Comparison of ENCODE assay signal across 11 mouse cellular contexts in the genomic region with DNA sequence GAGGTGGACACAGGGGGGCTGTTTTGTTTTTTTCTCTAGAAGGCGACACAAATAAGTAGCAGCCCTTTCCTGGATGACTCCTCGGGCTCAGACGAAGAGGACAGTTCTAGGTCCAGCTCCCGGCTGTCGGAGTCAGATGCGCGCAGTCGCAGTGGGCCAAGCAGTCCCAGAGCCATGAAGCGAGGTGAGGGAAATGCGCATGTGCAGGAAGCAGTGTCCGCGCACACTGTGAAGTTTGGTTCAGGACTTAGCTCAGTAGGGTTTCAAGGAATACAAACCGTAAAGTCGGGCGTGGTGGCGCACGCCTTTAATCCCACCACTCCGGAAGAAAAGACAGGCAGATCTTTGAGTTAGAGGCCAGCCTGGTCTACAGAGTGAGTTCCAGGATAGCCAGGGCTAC. TPM values are rescaled to one million over a fixed set of nuclear protein-coding genes. Genes with fewer than 3 reads are reported as not detected.
DNase-seq lines count a peak whose midpoint lies in the region; TF ChIP-seq lines count a peak whose summit lies in the region.
"Had no signal": no experiment of that assay in that cellular context is flagged by ENCODE, and none has a peak within 500 bp of the region (broad histone marks: within the 10 kb centered on the region; RNA-seq: fewer than 3 reads in every experiment).

No protein-coding gene starts in this region.

- peak overlapping the region; percentile 22 for H3K4me3 ChIP-seq in layer of hippocampus, adult 2 months
- peak overlapping the region; percentile 18; the same call in 1 of the 2 replicates for H3K4me3 ChIP-seq in forebrain, embryonic 10.5 days
- H3K4me3 ChIP-seq: heart, embryonic 12.5 days; lung, embryonic 15.5 days had no signal

- H3K27ac ChIP-seq in layer of hippocampus, adult 2 months, result no peak overlapping the region
- H3K27ac ChIP-seq in forebrain, embryonic 10.5 days, result peak overlapping the region; percentile 25; the same call in 1 of the 2 replicates
- H3K27ac ChIP-seq: lung, embryonic 15.5 days had no signal

- H3K9me3 ChIP-seq in forebrain, embryonic 10.5 days, result no peaks in the 10 kb centered on the region
- H3K9me3 ChIP-seq: G1E; heart, embryonic 12.5 days; lung, embryonic 15.5 days had no signal

- DNase-seq in layer of hippocampus, adult 2 months (ENCODE audit: low spot score in 2 of 2), result peak in 1 of 2 experiments; percentile 38
- DNase-seq in layer of hippocampus, postnatal 14 days (ENCODE audit: low spot score in 2 of 2), result no peak
- peak; percentile 78 for DNase-seq in ZHBTc4 (ENCODE audit: low read depth, low spot score)
- no peak for DNase-seq in forebrain, embryonic 10.5 days (ENCODE audit: extremely low spot score, low spot score)
- peak; percentile 50 for DNase-seq in mesoderm, embryonic 11.5 days (ENCODE audit: low read depth, low spot score)
- no peak for DNase-seq in cerebellum, adult 11 months
- DNase-seq in ovary, postnatal 36 days (ENCODE audit: low spot score), result no peak
- DNase-seq: kidney, adult 8-10 months had no signal

- no peak for TF ChIP-seq CTCF in layer of hippocampus, adult 2 months (conservative IDR thresholded peaks at IDR 0.05)

- H3K36me3 ChIP-seq in forebrain, embryonic 10.5 days (replicated peaks), result 0 out of 2 replicates have a peak, but pooled peaks cover 2% of the 10 kb centered on the region
- H3K36me3 ChIP-seq: G1E; heart, embryonic 12.5 days had no signal

- H3K4me1 ChIP-seq in forebrain, embryonic 10.5 days, result peaks cover 19% of the 10 kb centered on the region

- no peaks in the 10 kb centered on the region for H3K27me3 ChIP-seq in forebrain, embryonic 10.5 days (ENCODE audit: poor library complexity, severe bottlenecking)
- H3K27me3 ChIP-seq: heart, embryonic 12.5 days; lung, embryonic 15.5 days had no signal

- 77% methylated on average over 18 of the region's 18 CpGs for whole genome bisulfite sequencing in forebrain, embryonic 10.5 days

RNA-seq across cellular contexts. Expression of a gene that starts 54.7 kb away (rescaled TPM):
- total RNA-seq in layer of hippocampus, adult 2 months (2021), result 10 to 100 TPM; 20.5 to 22.5 TPM
- total RNA-seq in layer of hippocampus, postnatal 14 days (2021), result 10 to 100 TPM; 21.7 to 23.5 TPM
- polyA plus RNA-seq in forebrain, embryonic 10.5 days (2016; fragmentation: Nextera tagmentation; extraction: Ambion mirVana), result 35.5 and 36.0 TPM in 2 replicates
- total RNA-seq: G1E had no signal
- polyA plus RNA-seq: G1E had no signal

RNA-seq across cellular contexts. Expression of a gene that starts 59.9 kb away (rescaled TPM):
- total RNA-seq in layer of hippocampus, adult 2 months (2021), result 1 to 10 TPM; 5.2 to 5.8 TPM
- total RNA-seq in layer of hippocampus, postnatal 14 days (2021), result 1 to 10 TPM; 4.4 to 4.9 TPM
- 3.5 and 3.8 TPM in 2 replicates for polyA plus RNA-seq in forebrain, embryonic 10.5 days (2016; fragmentation: Nextera tagmentation; extraction: Ambion mirVana)

Comparison
In these comparisons a context has a peak if more than half of its experiments do, and no peak if none do; other contexts are left out.
1. DNase-seq: peak in ZHBTc4 (single experiment) and mesoderm, embryonic 11.5 days (single experiment); none in layer of hippocampus, postnatal 14 days (0 of 2), forebrain, embryonic 10.5 days (single experiment), cerebellum, adult 11 months (single experiment) and ovary, postnatal 36 days (single experiment).